Mouse (Mus musculus): Measurements from ENCODE around the gene Slc27a4.
"Not testable (repeated sequence)": the region's sequence is repeated elsewhere in the genome, so short reads cannot be mapped to it uniquely, and the experiment has no call there.

Gene Slc27a4

GRCm38 (mm10) chr2:29802075-29802826 lies at the start of gene Slc27a4:
TSS of gene Slc27a4 (plus strand) at chr2:29802634.
- peak; percentile 99 for DNase-seq (ENCODE audit: low spot score)

DNA sequence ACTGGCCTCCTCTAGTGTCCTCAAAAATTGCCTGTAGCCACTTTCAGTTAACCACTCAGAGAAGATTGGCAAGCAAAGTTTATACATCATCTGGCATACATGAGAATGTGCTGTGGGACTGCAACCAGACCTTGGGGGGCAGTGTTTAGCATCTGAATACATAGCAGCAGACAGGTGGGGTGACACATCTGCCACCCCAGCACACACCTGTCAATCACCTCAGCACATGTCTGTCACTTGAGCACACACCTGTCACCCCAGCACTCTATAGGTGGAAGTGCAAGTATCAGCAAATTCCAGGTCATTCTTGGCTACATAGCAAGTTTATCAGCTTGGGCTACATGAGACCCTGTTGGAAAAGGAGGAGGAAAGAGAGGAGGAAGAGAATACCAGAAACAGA lies 46.7 kb upstream of the Slc27a4 start:
- no peak for DNase-seq (ENCODE audit: low spot score)

DNA sequence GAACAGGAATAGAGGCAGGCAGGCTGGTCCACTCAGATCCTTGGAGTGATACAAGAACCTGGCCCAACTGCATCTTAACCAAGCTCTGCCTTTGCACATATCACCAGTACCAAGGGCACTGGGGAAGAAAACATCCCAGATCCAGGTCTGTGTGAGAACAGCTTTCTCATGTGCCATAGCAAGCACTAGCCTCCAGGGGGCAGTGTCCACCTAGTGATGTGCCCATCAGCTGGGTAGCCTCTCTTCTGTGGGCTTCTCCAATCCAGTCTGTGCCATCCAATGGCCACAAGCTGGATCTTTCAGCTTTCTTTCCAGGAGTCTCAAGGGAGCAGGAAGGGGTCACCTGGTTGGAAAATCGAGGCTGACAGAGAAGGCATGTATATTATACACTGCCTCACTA lies 37.6 kb upstream of the Slc27a4 start:
- DNase-seq (ENCODE audit: low spot score): peak; percentile 87

GRCm38 (mm10) chr2:29767976-29768709 lies 34.3 kb upstream of the Slc27a4 start:
- no peak for DNase-seq (ENCODE audit: low spot score)

DNA sequence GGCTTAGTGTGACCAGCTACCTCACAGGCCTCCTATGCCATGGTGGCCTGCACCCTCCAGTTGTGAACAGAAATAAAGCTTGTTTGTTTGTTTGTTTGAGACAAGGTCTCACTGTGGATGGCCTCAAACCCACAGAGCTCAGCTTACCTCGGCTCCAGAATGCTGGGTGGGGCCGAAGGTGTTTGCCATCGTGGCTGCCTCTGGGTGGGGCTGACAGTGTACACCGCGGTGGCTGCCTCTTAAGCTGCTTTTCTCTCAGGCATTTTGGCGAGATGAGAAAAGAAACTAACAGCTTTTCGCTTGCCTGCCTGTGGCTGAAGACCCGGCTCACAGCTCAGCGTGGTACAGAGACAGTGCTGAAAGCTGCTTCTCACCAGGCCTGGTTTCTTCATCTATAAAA lies 33.5 kb upstream of the Slc27a4 start:
- no peak for DNase-seq (ENCODE audit: low spot score)

DNA sequence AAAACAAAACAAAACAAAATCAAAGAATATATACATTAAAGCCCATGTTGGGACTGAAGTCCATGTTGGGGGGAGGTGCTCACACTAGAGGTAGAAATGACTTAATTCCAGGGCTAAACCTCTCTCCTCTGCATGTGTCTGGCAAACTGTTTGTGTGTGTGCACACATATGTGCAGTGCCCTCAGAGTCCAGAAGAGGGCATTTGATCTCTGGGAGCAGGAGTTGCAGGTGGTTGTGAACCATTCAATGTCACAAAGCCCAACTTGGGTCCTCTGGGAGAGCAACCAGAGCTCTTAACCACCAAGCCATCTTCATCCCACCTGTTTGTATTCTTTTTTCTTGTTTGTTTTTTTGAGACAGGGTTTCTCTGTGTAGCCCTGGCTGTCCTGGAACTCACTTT lies 32.3 kb upstream of the Slc27a4 start:
- no peak for DNase-seq (ENCODE audit: low spot score)

- DNase-seq (ENCODE audit: low spot score): no peak
Measured at GRCm38 (mm10) chr2:29771611-29772461, 30.6 kb upstream of the Slc27a4 start.

GRCm38 (mm10) chr2:29773323-29773722 lies 29.1 kb upstream of the Slc27a4 start:
- DNase-seq (ENCODE audit: low spot score): no peak

- DNase-seq (ENCODE audit: low spot score): not testable (repeated sequence)
Measured at GRCm38 (mm10) chr2:29781256-29781655, 21.2 kb upstream of the Slc27a4 start.

- DNase-seq (ENCODE audit: low spot score): peak; percentile 7
Measured at GRCm38 (mm10) chr2:29784290-29784689, 18.1 kb upstream of the Slc27a4 start.

- DNase-seq (ENCODE audit: low spot score): peak; percentile 95
Measured at GRCm38 (mm10) chr2:29787104-29787917, 15.1 kb upstream of the Slc27a4 start, which contains the start of gene Coq4. TSS of gene Coq4 (plus strand) at chr2:29787493.

DNA sequence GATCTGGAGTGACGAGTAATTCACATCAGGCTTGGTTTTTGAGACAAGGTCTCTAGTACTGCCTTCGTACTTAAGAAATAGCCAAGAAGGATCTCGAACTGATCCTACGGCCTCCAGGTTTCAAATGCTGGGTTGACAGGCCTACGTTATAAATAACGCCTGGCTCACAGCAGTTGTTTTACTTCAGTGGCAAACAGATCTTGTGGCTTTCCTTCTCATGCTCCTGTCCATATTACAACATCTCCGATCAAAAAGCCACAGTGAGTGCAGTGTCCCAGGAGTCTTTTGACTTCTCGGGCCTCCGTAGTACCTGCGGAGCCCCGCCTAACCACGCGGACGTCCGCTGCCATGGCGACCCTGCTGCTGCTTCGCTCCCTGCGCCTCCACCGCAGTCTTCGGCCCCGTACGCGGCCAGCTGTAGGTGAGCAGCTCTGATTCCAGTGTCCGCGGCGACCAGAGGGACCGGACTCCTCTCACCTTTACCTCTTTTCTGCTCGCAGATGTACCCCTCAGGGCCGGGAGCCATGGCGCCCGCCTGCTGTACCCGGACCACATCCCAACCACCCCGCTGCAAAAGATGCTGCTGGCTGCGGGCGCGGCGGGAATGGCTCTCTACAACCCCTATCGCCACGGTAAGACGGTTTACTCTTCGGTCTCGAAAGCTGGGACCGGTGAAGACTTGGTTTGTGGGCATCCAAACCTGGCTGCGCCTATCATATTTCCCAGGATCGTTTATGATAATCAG lies 14.3 kb upstream of the Slc27a4 start, which contains the start of gene Trub2:
Gene Trub2, minus strand, starts transcription at position 566 of the 745 bp plus-strand sequence.
- peak; percentile 91 for DNase-seq (ENCODE audit: low spot score)

- no peak for DNase-seq (ENCODE audit: low spot score)
Measured at GRCm38 (mm10) chr2:29792772-29793487, 9.5 kb upstream of the Slc27a4 start.

DNA sequence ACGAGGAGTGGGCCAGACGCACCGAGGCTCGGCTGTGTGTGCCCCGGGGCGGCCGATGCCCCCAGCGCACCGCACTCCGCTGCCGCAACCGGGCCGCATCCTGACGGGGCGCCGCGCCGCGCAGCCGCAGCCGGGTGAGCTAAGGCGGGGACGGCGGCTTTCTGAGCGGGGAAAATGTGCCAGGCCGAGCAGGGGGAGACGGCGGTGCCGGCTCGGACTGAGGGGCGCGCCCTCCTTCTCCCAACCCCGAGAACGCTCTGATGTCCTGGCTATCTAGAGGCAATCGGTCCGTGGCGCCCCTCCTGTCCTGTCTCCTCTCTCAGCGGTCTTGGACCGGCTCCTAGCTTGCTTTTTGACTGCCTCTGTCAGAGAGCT lies 380 bp downstream of the Slc27a4 start:
- DNase-seq (ENCODE audit: low spot score): peak; percentile 39

GRCm38 (mm10) chr2:29803400-29803831 lies 982 bp downstream of the Slc27a4 start:
- peak; percentile 72 for DNase-seq (ENCODE audit: low spot score)

DNA sequence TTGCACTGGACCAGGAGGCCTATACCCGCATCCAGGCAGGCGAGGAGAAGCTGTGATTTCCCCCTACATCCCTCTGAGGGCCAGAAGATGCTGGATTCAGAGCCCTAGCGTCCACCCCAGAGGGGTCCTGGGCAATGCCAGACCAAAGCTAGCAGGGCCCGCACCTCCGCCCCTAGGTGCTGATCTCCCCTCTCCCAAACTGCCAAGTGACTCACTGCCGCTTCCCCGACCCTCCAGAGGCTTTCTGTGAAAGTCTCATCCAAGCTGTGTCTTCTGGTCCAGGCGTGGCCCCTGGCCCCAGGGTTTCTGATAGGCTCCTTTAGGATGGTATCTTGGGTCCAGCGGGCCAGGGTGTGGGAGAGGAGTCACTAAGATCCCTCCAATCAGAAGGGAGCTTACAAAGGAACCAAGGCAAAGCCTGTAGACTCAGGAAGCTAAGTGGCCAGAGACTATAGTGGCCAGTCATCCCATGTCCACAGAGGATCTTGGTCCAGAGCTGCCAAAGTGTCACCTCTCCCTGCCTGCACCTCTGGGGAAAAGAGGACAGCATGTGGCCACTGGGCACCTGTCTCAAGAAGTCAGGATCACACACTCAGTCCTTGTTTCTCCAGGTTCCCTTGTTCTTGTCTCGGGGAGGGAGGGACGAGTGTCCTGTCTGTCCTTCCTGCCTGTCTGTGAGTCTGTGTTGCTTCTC lies 13.4 kb downstream of the Slc27a4 start:
- DNase-seq (ENCODE audit: low spot score): no peak

- peak; percentile 88 for DNase-seq (ENCODE audit: low spot score)
Measured at GRCm38 (mm10) chr2:29817426-29818232, 15.2 kb downstream of the Slc27a4 start.

GRCm38 (mm10) chr2:29819363-29819762 lies 16.9 kb downstream of the Slc27a4 start:
- DNase-seq (ENCODE audit: low spot score): no peak

Measured in embryo, embryonic 10 days (tissue).